Mouse (Mus musculus): ENCODE measurements around the gene Rad51c.

Gene Rad51c

GRCm38 (mm10) chr11:87367061-87367460, 37.7 kb downstream of the Rad51c start:
- DNase-seq (ENCODE audit: low read depth, low spot score), result no peak

- no peak for DNase-seq (ENCODE audit: low read depth, low spot score)
Observed at GRCm38 (mm10) chr11:87365120-87365519, 39.6 kb downstream of the Rad51c start.

GRCm38 (mm10) chr11:87359262-87359612, 45.5 kb downstream of the Rad51c start:
- DNase-seq (ENCODE audit: low read depth, low spot score), result no peak

GRCm38 (mm10) chr11:87358331-87359261, 46.2 kb downstream of the Rad51c start, which contains the start of gene Ppm1e:
Gene Ppm1e, minus strand, starts transcription at chr11:87359023.
- DNase-seq (ENCODE audit: low read depth, low spot score), result peak; percentile 76

GRCm38 (mm10) chr11:87357317-87358300, 47.1 kb downstream of the Rad51c start:
- no peak for DNase-seq (ENCODE audit: low read depth, low spot score)

- no peak for DNase-seq (ENCODE audit: low read depth, low spot score)
Observed at GRCm38 (mm10) chr11:87354861-87355260, 49.9 kb downstream of the Rad51c start.

- DNase-seq (ENCODE audit: low read depth, low spot score), result no peak
Observed at GRCm38 (mm10) chr11:87353646-87354170, 51.0 kb downstream of the Rad51c start.

Data from brain, embryonic 18.5 days (tissue).